Mouse (Mus musculus) testis, adult 2 months (tissue): ENCODE measurements around the gene Arglu1. TPM values are rescaled to one million over a fixed set of nuclear protein-coding genes. Genes with fewer than 3 reads are reported as not detected.

Experiments
- H3K27ac ChIP-seq: fragments of 200-500 bp; 2 replicates; pipeline ENCODE4 v1.5.1; 2012; ENCODE audit warnings: low read depth, low read length; ENCODE audit not compliant: control insufficient read depth, insufficient read depth
- H3K27me3 ChIP-seq: fragments of 200-500 bp; 2 replicates; pipeline ENCODE4 v1.6.1; 2012; ENCODE audit warnings: mild to moderate bottlenecking, low read length, moderate library complexity; ENCODE audit not compliant: control insufficient read depth, insufficient read depth
- H3K36me3 ChIP-seq: fragments of 200-500 bp; 2 replicates; pipeline ENCODE4 v1.6.1; 2012; ENCODE audit warnings: mild to moderate bottlenecking, low read length; ENCODE audit not compliant: control insufficient read depth, insufficient read depth
- H3K4me1 ChIP-seq: fragments of 200-500 bp; 2 replicates; pipeline ENCODE4 v1.6.1; 2012; ENCODE audit warnings: low read length; ENCODE audit not compliant: control insufficient read depth, insufficient read depth
- H3K4me3 ChIP-seq: fragments of 200-500 bp; 2 replicates; pipeline ENCODE4 v1.5.1; 2012; ENCODE audit warnings: low read depth, mild to moderate bottlenecking, low read length, moderate library complexity, mixed read lengths; ENCODE audit not compliant: control insufficient read depth
- CTCF ChIP-seq: fragments of 200-500 bp; IDR thresholded peaks from 2 replicates; pipeline ENCODE4 v1.5.1; 2012; ENCODE audit warnings: low read depth, mild to moderate bottlenecking, inconsistent platforms, low read length, moderate library complexity; ENCODE audit not compliant: control insufficient read depth, insufficient read depth, insufficient replicate concordance
- POLR2A ChIP-seq: fragments of 200-500 bp; IDR thresholded peaks from 2 replicates; pipeline ENCODE4 v1.6.1; 2012; ENCODE audit warnings: low read depth, mild to moderate bottlenecking, inconsistent platforms, low read length, moderate library complexity; ENCODE audit not compliant: control insufficient read depth
- polyA plus RNA-seq: library from polyadenylated mRNA; depleted of rRNA; stranded (reverse); fragments of >200 nt; gene quantifications from 2 replicates; pipeline ENCODE4 v1.2.3, GENCODE M21; 2012

Arglu1 gene
- polyA plus RNA-seq, 1 experiment = 28.4 TPM

DNA sequence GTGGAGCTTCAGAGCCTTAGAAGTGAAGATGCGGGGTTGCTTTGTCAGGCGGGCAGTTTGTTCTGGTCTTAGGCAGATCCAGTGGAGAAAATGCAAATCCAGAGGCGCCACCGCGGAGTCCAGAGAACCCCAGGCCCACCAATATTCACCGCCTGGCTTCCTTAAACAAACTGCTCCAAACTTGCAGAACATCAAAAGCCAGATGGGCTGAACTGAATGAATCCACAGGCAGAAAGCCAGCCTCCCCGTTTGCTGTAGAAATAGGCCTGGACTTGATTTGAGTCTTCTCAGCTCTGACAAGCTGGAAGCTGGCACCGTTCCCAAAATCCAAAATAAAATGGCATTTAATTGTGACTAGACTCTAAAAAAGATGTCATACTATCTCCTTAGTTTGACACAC, 40.4 kb downstream of the Arglu1 start:
- Histone ChIP-seq H3K27ac (no peak overlapping the region), H3K4me3 (no peak overlapping the region), H3K4me1 (no peaks in the 10 kb centered on the region), H3K36me3 (no peaks in the 10 kb centered on the region), H3K27me3 (no peaks in the 10 kb centered on the region)
- TF ChIP-seq CTCF (no peak), POLR2A (no peak)

- H3K36me3 ChIP-seq = no peaks in the 10 kb centered on the region
- no peak overlapping the region for H3K4me3 ChIP-seq
- H3K27ac ChIP-seq = no peak overlapping the region
- H3K4me1 ChIP-seq = no peaks in the 10 kb centered on the region
- TF ChIP-seq POLR2A (no peak), CTCF (no peak)
- H3K27me3 ChIP-seq = no peaks in the 10 kb centered on the region
Observed at GRCm38 (mm10) chr8:8649536-8649935, 40.8 kb downstream of the Arglu1 start.

DNA sequence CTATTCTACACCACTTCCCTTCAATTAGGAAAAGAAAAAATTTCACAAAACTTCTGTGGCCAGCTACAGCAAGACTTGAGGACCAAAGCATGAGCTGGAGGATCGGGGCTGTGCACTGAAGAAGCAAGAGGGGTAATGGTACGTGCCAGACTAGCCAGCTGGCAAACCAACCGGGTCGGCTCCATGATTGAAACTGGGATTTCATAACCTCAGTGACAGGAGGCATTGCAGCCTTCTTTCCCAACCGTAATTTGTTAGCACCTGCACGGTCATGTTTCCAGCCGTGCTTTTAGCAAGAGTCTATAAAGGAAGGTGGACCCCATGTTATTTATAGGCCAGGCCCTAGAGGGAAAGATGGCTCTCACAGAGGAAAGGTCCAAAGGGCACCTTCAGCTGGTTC, 41.6 kb downstream of the Arglu1 start:
- Histone ChIP-seq H3K4me1 (no peaks in the 10 kb centered on the region), H3K27me3 (no peaks in the 10 kb centered on the region), H3K4me3 (no peak overlapping the region), H3K27ac (no peak overlapping the region), H3K36me3 (no peaks in the 10 kb centered on the region)
- TF ChIP-seq CTCF (no peak), POLR2A (no peak)

- Histone ChIP-seq H3K36me3 (no peaks in the 10 kb centered on the region), H3K27ac (no peak overlapping the region), H3K27me3 (no peaks in the 10 kb centered on the region), H3K4me3 (no peak overlapping the region), H3K4me1 (no peaks in the 10 kb centered on the region)
- TF ChIP-seq CTCF = no peak
- no peak for TF ChIP-seq POLR2A
Observed at GRCm38 (mm10) chr8:8647824-8648223, 42.5 kb downstream of the Arglu1 start.

DNA sequence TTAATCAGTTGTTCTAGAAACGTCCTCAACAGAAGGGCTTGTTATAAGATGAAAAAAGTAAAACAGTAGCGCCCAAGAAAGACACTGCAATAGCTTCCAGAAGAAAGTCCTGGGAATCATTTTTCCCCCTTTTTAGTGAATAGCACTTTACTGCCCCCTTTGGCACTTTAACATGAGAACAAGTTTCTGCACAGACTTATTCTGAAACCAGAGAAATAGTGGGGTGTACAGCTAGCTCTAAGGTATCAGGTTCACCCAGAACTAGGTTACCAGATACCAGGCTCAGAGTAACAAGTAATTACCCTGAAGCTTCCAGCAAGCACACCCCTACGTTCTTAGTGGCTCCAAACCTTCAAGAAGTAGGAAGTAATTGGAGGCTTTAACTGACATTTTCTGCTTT, 43.0 kb downstream of the Arglu1 start:
- Histone ChIP-seq H3K4me3 (no peak overlapping the region), H3K4me1 (no peaks in the 10 kb centered on the region), H3K27ac (no peak overlapping the region), H3K36me3 (no peaks in the 10 kb centered on the region), H3K27me3 (no peaks in the 10 kb centered on the region)
- TF ChIP-seq POLR2A = no peak
- TF ChIP-seq CTCF = no peak

- TF ChIP-seq CTCF = no peak
- Histone ChIP-seq H3K27ac (no peak overlapping the region), H3K4me3 (no peak overlapping the region), H3K4me1 (no peaks in the 10 kb centered on the region), H3K36me3 (no peaks in the 10 kb centered on the region), H3K27me3 (no peaks in the 10 kb centered on the region)
Observed at GRCm38 (mm10) chr8:8644160-8644915, 46.0 kb downstream of the Arglu1 start.

DNA sequence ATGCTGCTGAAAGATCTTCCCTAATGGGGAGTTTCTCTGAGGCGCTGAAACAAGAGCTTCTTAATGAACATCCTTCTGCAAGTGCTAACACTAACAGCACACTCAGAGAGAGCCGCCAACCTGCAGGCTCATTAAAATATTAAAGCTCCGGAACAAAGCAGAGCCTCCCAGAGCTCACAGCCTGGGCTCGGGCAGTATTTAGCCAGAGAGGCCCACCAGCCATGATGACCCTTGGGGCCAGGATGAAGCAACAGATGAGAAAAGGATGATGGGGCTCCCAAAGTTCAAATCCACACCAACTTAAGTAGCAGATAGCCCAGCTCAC, 50.1 kb downstream of the Arglu1 start:
- H3K27me3 ChIP-seq = no peaks in the 10 kb centered on the region
- no peak overlapping the region for H3K27ac ChIP-seq
- H3K4me1 ChIP-seq = no peaks in the 10 kb centered on the region
- H3K4me3 ChIP-seq = no peak overlapping the region
- no peaks in the 10 kb centered on the region for H3K36me3 ChIP-seq
- TF ChIP-seq CTCF (no peak), POLR2A (no peak)

GRCm38 (mm10) chr8:8639569-8640263, 50.6 kb downstream of the Arglu1 start:
- Histone ChIP-seq H3K36me3 (no peaks in the 10 kb centered on the region), H3K27me3 (no peaks in the 10 kb centered on the region), H3K27ac (no peak overlapping the region), H3K4me1 (no peaks in the 10 kb centered on the region), H3K4me3 (no peak overlapping the region)
- TF ChIP-seq POLR2A (no peak), CTCF (no peak)
